Mouse (Mus musculus) stomach, postnatal 0 days (tissue): ENCODE data around the gene Nipsnap1. TPM values are rescaled to one million over a fixed set of nuclear protein-coding genes. Genes with fewer than 3 reads are reported as not detected.
A peak's percentile ranks its signal among the peaks of the same experiment; 100 is the strongest.

Experiments
- ATAC-seq: fragments of 200-750 bp; cut with Nextera tagmentation; 2 replicates; pipeline ENCODE4 v1.8.0; 2017; ENCODE audit not compliant: low FRiP score, low TSS enrichment
- DNase-seq: peaks from one replicate; pipeline ENCODE4 v3.0.0-alpha.2; 2016; ENCODE audit warnings: low spot score
- H3K27ac ChIP-seq: fragments of 300-500 bp; sonication (generic); replicated peaks from 2 replicates; pipeline ENCODE4 v1.5.1; 2014; ENCODE audit warnings: mild to moderate bottlenecking, control low read depth
- H3K27me3 ChIP-seq: fragments of 300-500 bp; sonication (generic); 2 replicates; pipeline ENCODE4 v1.6.1; 2014; ENCODE audit warnings: low read length; ENCODE audit not compliant: control insufficient read depth, insufficient read depth
- H3K36me3 ChIP-seq: fragments of 300-500 bp; sonication (generic); 2 replicates; pipeline ENCODE4 v1.6.1; 2014; ENCODE audit warnings: low read length, mixed read lengths; ENCODE audit not compliant: control insufficient read depth, insufficient read depth
- H3K4me1 ChIP-seq: fragments of 300-500 bp; sonication (generic); replicated peaks from 2 replicates; pipeline ENCODE4 v1.6.1; 2014; ENCODE audit warnings: antibody characterized with exemption; ENCODE audit not compliant: control insufficient read depth, insufficient read depth
- H3K4me2 ChIP-seq: fragments of 300-500 bp; sonication (generic); replicated peaks from 2 replicates; pipeline ENCODE4 v1.6.1; 2014; ENCODE audit warnings: low read depth, mild to moderate bottlenecking, control low read depth, moderate library complexity
- H3K4me3 ChIP-seq: fragments of 300-500 bp; sonication (generic); 2 replicates; pipeline ENCODE4 v1.5.1; 2014; ENCODE audit warnings: low read depth, low read length, control low read depth
- H3K9ac ChIP-seq: fragments of 300-500 bp; sonication (generic); 2 replicates; pipeline ENCODE4 v1.6.1; 2014; ENCODE audit warnings: mild to moderate bottlenecking, low read length, control low read depth, mixed read lengths
- H3K9me3 ChIP-seq: fragments of 300-500 bp; sonication (generic); 2 replicates; pipeline ENCODE4 v1.6.1; 2016; ENCODE audit warnings: low read length; ENCODE audit not compliant: control insufficient read depth
- CTCF ChIP-seq: IDR thresholded peaks from 2 replicates; pipeline ENCODE4 v1.5.1; 2016; ENCODE audit warnings: antibody characterized with exemption, low read depth, mild to moderate bottlenecking, moderate library complexity
- EP300 ChIP-seq: optimal IDR thresholded peaks from 2 replicates; pipeline ENCODE3; 2016; ENCODE audit warnings: antibody characterized with exemption
- WGBS: fragments of 180-500 bp; shearing (Covaris S2); extraction: QIAGEN DNeasy Blood & Tissue Kit; methylation state at CpG from one replicate; pipeline ENCODE4 v1.1.7; 2014; 5-methylcytosine and 5-hydroxymethylcytosine counted together
- polyA plus RNA-seq: library from polyadenylated mRNA; unstranded; fragments of >200 nt; fragmentation: Nextera tagmentation; extraction: Ambion mirVana; gene quantifications from 2 replicates; pipeline ENCODE4 v1.2.1, GENCODE M21; 2015

Nipsnap1 gene
- polyA plus RNA-seq, 1 experiment from 2014 or later, result 28.2 TPM

DNA sequence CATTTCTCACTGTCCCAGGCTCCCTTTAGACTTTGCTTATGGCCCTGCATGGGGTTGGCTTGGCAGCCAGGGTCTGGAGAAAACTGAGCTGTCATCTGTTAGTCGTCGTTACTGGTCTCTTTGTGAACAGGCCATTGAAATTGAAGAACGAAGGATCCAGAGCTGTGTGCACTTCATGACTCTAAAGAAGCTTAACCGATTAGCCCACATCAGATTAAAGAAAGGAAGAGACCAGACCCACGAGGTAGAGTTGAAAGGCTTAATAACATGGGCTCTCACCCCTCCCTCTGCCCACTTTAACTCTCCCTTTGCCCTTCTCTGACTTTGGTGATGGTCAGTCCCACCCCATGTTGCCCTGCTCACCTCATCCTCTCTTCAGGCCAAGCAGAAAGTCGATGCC lies 28.2 kb downstream of the Nipsnap1 start:
- no peak overlapping the region for H3K4me2 ChIP-seq
- H3K36me3 ChIP-seq, result peaks cover 7% of the 10 kb centered on the region
- H3K4me3 ChIP-seq, result no peak overlapping the region
- H3K27ac ChIP-seq, result no peak overlapping the region
- H3K9me3 ChIP-seq, result no peaks in the 10 kb centered on the region
- TF ChIP-seq EP300, result no peak
- TF ChIP-seq CTCF, result no peak
- WGBS, result 91% methylated on average over 6 of the region's 6 CpGs
- ATAC-seq (no peak), DNase-seq (no peak)
- no peak overlapping the region for H3K9ac ChIP-seq
- H3K27me3 ChIP-seq, result no peaks in the 10 kb centered on the region
- H3K4me1 ChIP-seq, result no peaks in the 10 kb centered on the region

- Histone ChIP-seq H3K27me3 (no peaks in the 10 kb centered on the region), H3K27ac (no peak overlapping the region), H3K9ac (no peak overlapping the region), H3K4me3 (no peak overlapping the region), H3K36me3 (peaks cover 12% of the 10 kb centered on the region), H3K4me1 (no peaks in the 10 kb centered on the region), H3K4me2 (no peak overlapping the region), H3K9me3 (no peaks in the 10 kb centered on the region)
- ATAC-seq (no peak), DNase-seq (no peak)
- 89% methylated on average over 6 of the region's 6 CpGs for WGBS
- TF ChIP-seq EP300 (no peak), CTCF (no peak)
Observed at GRCm38 (mm10) chr11:4906231-4906630, 32.5 kb downstream of the Nipsnap1 start.

DNA sequence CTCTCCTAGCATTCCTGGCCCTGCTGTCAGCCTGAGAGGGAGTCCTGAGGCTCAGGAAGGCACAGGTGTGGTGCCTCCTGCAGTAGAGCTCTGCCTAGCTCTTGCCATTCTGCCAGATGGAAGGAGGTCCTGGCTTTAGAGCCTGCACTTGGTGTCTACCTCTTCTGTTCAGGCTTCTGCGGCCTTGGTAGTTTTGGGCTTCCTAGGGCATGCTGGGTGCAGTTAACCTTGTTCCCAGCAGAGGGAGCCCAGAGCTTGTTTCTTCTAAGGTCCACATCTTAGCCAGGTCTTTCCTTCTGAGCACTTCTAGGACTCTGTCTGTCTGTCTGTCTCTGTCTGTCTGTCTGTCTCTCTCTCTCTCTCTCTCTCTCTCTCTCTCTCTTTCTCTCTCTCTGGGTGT lies 42.3 kb downstream of the Nipsnap1 start:
- H3K4me2 ChIP-seq, result no peak overlapping the region
- no peak overlapping the region for H3K4me3 ChIP-seq
- WGBS, result 46% methylated on average over 1 of the region's 1 CpGs
- DNase-seq, result peak; percentile 62
- H3K36me3 ChIP-seq, result peaks cover 30% of the 10 kb centered on the region
- no peak overlapping the region for H3K27ac ChIP-seq
- TF ChIP-seq EP300, result no peak
- peak; percentile 87 for TF ChIP-seq CTCF
- H3K4me1 ChIP-seq, result no peaks in the 10 kb centered on the region
- no peaks in the 10 kb centered on the region for H3K27me3 ChIP-seq
- ATAC-seq, result peak; percentile 53; the same call in 1 of the 2 replicates
- no peaks in the 10 kb centered on the region for H3K9me3 ChIP-seq
- H3K9ac ChIP-seq, result no peak overlapping the region

DNA sequence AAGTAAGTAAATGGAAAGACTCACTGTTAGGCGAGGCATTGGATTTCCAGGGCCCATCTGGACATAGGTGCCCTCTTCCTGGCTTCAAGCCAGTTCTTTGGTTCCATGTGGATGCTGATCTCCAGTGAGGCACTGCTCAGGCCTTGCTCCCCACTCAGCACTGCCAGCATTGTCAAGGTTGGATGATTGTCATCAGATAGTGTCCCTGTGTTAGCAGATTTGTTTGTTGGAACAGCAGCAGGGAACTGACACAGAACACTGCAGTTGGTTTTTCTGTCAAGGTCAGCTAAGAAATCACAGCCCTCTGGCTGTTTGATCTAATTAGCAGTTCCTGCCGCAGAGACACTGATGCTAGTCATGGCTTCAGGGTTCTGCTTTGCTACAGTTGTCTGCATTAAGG lies 47.5 kb downstream of the Nipsnap1 start:
- no peak overlapping the region for H3K4me2 ChIP-seq
- peaks cover 31% of the 10 kb centered on the region for H3K36me3 ChIP-seq
- H3K9me3 ChIP-seq, result no peaks in the 10 kb centered on the region
- H3K9ac ChIP-seq, result no peak overlapping the region
- no peak for ATAC-seq
- H3K4me3 ChIP-seq, result no peak overlapping the region
- 88% methylated on average over 2 of the region's 2 CpGs for WGBS
- no peaks in the 10 kb centered on the region for H3K4me1 ChIP-seq
- no peak overlapping the region for H3K27ac ChIP-seq
- TF ChIP-seq CTCF (no peak), EP300 (no peak)
- H3K27me3 ChIP-seq, result no peaks in the 10 kb centered on the region
- DNase-seq, result no peak

DNA sequence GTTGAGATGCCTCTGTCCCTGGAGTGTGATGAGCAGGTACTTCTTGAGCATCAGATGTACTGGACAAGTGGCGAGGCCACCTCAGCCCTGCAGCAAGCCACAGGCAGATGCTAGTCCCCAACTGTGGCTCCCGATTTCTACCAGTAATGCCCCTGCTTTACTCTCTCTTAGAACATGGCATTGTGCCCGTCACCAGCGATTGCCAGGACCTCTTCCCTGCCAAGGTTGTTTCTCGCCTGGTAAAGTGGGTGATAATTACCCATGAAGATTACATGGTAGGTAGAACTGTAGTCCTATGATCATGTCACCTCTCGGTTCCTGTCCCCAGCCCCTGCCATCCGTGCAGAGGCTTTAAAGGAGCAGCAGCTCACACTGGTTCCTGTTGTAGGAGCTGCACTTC lies 48.0 kb downstream of the Nipsnap1 start:
- H3K4me2 ChIP-seq, result no peak overlapping the region
- no peak overlapping the region for H3K27ac ChIP-seq
- H3K36me3 ChIP-seq, result peaks cover 31% of the 10 kb centered on the region
- ATAC-seq (no peak), DNase-seq (no peak)
- no peak overlapping the region for H3K4me3 ChIP-seq
- no peaks in the 10 kb centered on the region for H3K4me1 ChIP-seq
- no peaks in the 10 kb centered on the region for H3K9me3 ChIP-seq
- H3K27me3 ChIP-seq, result no peaks in the 10 kb centered on the region
- no peak overlapping the region for H3K9ac ChIP-seq
- WGBS, result 86% methylated on average over 7 of the region's 7 CpGs
- TF ChIP-seq EP300, result no peak
- TF ChIP-seq CTCF, result no peak

DNA sequence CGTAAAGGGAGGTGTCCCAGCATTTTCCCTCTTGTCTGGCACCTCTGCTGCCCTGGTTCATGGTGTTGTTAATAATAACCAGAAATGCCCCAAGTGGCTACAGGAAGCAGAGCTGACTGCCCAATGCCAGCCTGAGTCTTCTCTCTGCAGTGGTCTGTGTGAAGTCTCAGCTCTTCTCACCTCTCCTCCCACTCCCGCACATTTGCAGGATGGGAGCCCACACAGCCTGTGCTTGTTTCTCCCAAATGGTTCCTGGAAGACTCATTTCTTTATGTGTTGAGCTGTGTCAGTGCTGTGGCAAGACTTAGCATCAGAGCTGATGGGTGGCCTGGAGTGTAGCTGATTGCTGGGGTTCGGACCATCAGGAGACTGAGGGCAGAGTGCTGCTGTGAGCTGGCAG lies 53.5 kb downstream of the Nipsnap1 start:
- no peaks in the 10 kb centered on the region; the same call in 1 of the 2 replicates for H3K4me1 ChIP-seq
- TF ChIP-seq CTCF, result no peak
- no peak for TF ChIP-seq EP300
- DNase-seq (no peak), ATAC-seq (no peak)
- H3K27ac ChIP-seq, result no peak overlapping the region
- H3K4me2 ChIP-seq, result no peak overlapping the region
- no peaks in the 10 kb centered on the region for H3K27me3 ChIP-seq
- peaks cover 18% of the 10 kb centered on the region for H3K36me3 ChIP-seq
- no peaks in the 10 kb centered on the region for H3K9me3 ChIP-seq
- WGBS, result 84% methylated on average over 3 of the region's 3 CpGs
- no peak overlapping the region for H3K4me3 ChIP-seq
- H3K9ac ChIP-seq, result no peak overlapping the region
